Mouse (Mus musculus) E14TG2a.4 (cell line): ENCODE measurements around the gene Ankrd44.

Experiments
- H3K27me3 ChIP-seq: 2 replicates; pipeline ENCODE4 v1.6.1; 2014; ENCODE audit warnings: low read length, control low read depth; ENCODE audit not compliant: insufficient read depth
- H3K36me3 ChIP-seq: 2 replicates; pipeline ENCODE4 v1.6.1; 2014; ENCODE audit warnings: low read length, control low read depth; ENCODE audit not compliant: insufficient read depth
- H3K4me1 ChIP-seq: replicated peaks from 2 replicates; pipeline ENCODE4 v1.6.1; 2014; ENCODE audit warnings: low read depth, low read length, control low read depth
- H3K4me3 ChIP-seq: replicated peaks from 2 replicates; pipeline ENCODE4 v1.5.1; 2014; ENCODE audit warnings: mild to moderate bottlenecking, low read length
- H3K9me3 ChIP-seq: 2 replicates; pipeline ENCODE4 v1.6.1; 2014; ENCODE audit warnings: low read length, control low read depth
- CTCF ChIP-seq: conservative IDR thresholded peaks from 2 replicates; pipeline ENCODE4 v1.5.1; 2014; ENCODE audit warnings: low read length
- NANOG ChIP-seq: IDR thresholded peaks from 2 replicates; pipeline ENCODE4 v1.6.1; 2014; ENCODE audit warnings: borderline replicate concordance, low read length, mixed read lengths
- POU5F1 ChIP-seq: IDR thresholded peaks from 2 replicates; pipeline ENCODE4 v1.6.1; 2014; ENCODE audit warnings: low read length, borderline replicate concordance

Ankrd44 gene

DNA sequence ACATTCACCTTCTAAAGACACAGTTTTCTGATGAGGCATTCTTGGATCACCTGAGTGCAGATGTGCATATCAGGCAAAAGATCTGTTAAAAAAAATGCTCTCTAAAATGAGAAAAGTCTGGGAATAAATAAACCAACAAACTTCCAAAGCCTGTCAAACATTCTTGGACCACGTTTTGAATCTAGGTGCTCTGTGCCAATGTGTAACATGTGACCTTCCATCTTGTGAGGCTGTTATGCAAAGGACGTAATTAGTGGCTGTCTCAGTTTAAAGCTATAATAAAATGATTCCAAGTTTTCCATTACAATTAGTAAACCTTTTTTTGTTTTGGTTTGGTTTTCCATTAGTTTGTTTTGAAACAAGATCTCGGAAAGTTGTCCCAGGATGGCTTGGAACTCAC lies 159.0 kb downstream of the Ankrd44 start:
- no peaks in the 10 kb centered on the region for H3K27me3 ChIP-seq
- no peak overlapping the region for H3K4me3 ChIP-seq
- H3K36me3 ChIP-seq = no peaks in the 10 kb centered on the region
- TF ChIP-seq NANOG (no peak), CTCF (no peak), POU5F1 (no peak)
- no peaks in the 10 kb centered on the region for H3K4me1 ChIP-seq
- peaks cover 7% of the 10 kb centered on the region; the same call in 1 of the 2 replicates for H3K9me3 ChIP-seq

DNA sequence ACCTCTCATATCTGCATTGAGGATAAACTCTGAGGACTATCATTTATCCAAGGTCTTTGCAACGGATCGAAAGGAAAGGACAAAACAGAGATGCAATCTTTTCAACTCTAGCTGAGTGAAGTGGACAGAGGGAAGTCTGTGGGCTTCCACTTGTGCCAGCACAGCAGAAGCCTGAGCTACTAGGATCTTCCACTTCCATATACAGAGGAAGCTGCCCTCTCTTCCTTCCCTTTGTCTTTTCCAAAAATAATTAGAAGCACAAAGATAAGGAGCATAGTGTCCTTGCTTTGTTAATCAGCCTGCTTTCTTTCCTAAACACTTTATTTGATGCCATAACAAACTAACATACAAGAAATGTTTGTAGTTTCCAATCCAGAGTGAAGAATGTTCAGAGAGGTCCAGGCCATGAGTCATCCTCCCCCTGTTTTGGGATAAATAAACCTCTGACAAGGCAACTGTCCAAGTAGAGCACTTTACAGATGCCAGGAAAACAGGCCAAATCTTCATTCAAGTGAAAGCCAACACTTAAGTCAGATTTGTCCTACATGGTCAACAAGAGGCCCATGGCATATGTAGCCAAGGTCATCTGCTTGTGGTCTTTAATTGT lies 160.5 kb downstream of the Ankrd44 start:
- H3K9me3 ChIP-seq = peaks cover 5% of the 10 kb centered on the region; the same call in 1 of the 2 replicates
- no peak overlapping the region for H3K4me3 ChIP-seq
- no peaks in the 10 kb centered on the region for H3K36me3 ChIP-seq
- H3K27me3 ChIP-seq = no peaks in the 10 kb centered on the region
- H3K4me1 ChIP-seq = no peaks in the 10 kb centered on the region
- no peak for TF ChIP-seq POU5F1
- no peak for TF ChIP-seq NANOG

DNA sequence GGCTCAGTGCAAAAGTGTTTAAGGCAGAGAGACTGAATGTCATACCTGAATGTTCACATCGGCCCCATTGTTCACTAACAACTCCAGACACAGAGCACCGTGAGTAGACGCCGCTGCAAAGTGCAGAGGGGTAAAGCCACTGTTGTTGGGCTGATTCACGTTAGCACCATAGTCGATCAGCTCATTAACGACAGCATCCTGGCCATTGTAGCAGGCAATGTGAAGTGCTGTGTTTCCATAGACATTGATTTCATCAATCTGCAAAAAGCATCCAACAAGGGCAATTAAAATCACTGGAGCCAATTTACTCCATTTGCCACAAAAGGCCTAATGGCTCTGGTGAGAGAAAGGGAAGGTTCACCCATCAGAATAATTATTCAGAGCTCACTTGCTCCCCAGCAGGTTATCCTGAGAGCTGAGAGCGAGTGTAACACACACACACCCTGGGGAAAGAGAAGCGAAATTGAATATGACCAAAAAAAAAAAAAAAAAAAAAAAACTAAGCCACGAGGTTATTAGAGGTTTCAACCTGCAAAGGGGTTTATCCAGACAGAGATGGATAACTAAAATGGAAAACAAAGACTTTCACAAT lies 163.9 kb downstream of the Ankrd44 start:
- no peaks in the 10 kb centered on the region for H3K36me3 ChIP-seq
- H3K4me1 ChIP-seq = no peaks in the 10 kb centered on the region
- no peaks in the 10 kb centered on the region for H3K27me3 ChIP-seq
- TF ChIP-seq NANOG (no peak), POU5F1 (no peak), CTCF (no peak)
- H3K9me3 ChIP-seq = no peaks in the 10 kb centered on the region
- H3K4me3 ChIP-seq = no peak overlapping the region

DNA sequence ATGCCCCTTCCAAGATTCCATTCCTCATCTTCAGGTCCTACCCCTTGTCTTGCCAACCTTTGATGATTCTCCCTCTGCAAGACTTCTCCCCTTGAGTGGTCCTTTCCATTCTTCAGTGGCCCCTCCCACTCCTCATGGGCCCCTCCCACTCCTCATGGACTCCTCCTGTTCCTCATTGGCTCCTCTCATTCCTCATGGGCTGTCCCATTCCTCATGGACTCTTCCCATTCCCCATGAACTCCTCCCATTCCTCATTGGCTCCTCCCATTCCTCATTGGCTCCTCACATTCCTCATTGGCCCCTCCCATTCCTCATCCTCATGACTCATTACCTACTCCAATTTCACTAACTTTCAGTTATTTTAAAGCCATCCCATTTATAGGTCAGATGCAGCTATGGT lies 166.3 kb downstream of the Ankrd44 start:
- TF ChIP-seq POU5F1 (no peak), NANOG (no peak), CTCF (no peak)
- H3K36me3 ChIP-seq = no peaks in the 10 kb centered on the region

DNA sequence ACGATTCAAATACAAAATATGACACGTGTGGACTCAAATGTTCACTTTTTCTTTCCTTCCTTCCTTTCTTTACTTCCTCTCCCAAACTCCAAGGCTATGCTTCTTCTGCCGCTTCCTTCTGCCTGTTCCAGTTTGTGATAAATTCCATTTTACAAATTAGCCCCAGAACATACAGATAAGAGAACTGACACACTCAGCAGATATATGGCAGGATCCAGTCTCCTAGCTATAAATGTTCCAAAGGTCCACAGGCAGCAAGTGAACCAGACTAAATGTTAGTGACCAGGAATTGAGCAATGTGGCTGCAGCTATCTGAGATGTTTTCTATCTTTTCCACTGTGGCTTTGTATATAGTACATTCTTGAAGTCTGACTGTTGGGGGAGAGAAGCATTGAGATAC lies 168.9 kb downstream of the Ankrd44 start:
- TF ChIP-seq POU5F1 = no peak
- no peak for TF ChIP-seq CTCF
- TF ChIP-seq NANOG = no peak
- no peak overlapping the region for H3K4me3 ChIP-seq
- H3K27me3 ChIP-seq = no peaks in the 10 kb centered on the region
- H3K9me3 ChIP-seq = no peaks in the 10 kb centered on the region
- H3K36me3 ChIP-seq = no peaks in the 10 kb centered on the region
- H3K4me1 ChIP-seq = no peaks in the 10 kb centered on the region

More for the DNA sequence above, 166.3 kb downstream of the Ankrd44 start:
- no peaks in the 10 kb centered on the region for H3K9me3 ChIP-seq
- H3K4me3 ChIP-seq = no peak overlapping the region
- no peaks in the 10 kb centered on the region for H3K4me1 ChIP-seq
- H3K27me3 ChIP-seq = no peaks in the 10 kb centered on the region

DNA sequence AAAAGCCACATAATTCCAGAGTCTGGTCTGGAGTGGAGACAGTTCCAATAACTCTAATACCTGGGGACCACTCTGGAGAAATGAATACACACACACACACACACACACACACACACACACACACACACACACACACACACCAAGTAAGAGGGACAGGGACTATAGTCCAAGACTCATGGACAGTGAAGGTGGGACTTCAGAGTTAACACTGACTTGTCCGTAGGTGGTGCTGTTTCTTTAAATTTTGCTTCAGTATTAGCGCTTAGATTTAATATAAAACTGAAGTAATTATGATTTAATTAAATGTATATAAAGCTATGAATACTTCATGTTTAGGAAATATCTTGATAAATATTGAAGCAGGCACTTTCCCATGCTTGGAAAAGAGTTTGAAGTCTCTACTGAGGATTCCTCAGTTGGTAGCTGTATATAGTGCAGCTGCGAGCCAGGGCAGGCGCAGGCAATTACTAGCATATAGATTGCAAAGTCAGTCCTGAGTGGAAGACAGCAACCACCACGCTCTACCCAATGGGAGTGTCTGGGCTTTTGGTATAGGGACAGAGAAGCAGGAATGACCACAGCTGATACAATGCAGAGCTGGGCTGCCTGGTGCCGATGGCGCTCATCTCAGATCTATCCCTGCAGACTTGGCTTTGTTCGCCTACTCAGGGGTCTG lies 170.4 kb downstream of the Ankrd44 start:
- Histone ChIP-seq H3K36me3 (no peaks in the 10 kb centered on the region), H3K9me3 (no peaks in the 10 kb centered on the region), H3K4me3 (no peak overlapping the region), H3K27me3 (no peaks in the 10 kb centered on the region), H3K4me1 (no peaks in the 10 kb centered on the region)
- TF ChIP-seq NANOG = no peak
- no peak for TF ChIP-seq POU5F1
- TF ChIP-seq CTCF = no peak

DNA sequence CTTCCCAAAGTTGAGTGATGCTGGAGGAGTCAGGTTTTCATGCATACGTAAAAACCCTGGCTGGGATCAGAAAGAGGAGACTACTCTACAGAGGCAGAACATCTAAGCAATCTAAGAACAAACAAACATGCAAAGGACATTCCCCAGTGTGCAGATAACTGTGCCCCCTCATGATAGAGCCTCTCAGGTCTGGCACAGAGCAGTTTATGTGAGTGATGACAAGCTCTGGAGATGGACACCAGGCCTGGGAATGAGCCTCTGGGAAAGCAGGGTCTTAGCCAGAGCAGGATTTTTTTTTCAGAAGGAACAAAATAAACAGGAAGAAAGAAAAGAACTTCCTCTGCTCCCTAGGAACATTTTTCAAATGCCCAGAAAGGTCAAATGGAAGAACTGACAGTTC lies 176.2 kb downstream of the Ankrd44 start:
- H3K4me1 ChIP-seq = no peaks in the 10 kb centered on the region
- no peak overlapping the region for H3K4me3 ChIP-seq
- TF ChIP-seq CTCF (no peak), POU5F1 (no peak), NANOG (no peak)
- H3K27me3 ChIP-seq = no peaks in the 10 kb centered on the region
- H3K9me3 ChIP-seq = no peaks in the 10 kb centered on the region
- no peaks in the 10 kb centered on the region for H3K36me3 ChIP-seq

DNA sequence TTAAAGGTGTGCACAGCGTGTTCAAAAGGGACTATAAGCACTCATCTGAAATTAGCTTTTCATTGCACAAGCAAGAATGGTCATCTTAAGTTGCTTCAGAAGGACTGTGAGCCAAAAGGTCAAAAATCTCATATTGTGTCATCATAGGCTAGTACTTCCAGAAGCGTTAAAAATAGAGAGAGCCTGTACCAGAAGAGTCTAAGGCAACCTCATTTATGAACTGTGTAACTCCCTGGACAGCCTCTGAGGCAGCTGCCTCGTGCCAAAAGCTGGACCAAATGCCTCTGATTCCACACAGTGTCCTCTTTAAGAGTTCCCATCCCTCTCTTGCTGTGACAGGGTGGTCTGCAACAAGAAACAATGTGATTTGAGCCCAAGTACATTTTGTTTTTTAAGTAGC lies 176.7 kb downstream of the Ankrd44 start:
- Histone ChIP-seq H3K9me3 (no peaks in the 10 kb centered on the region), H3K4me3 (no peak overlapping the region), H3K36me3 (no peaks in the 10 kb centered on the region), H3K27me3 (no peaks in the 10 kb centered on the region), H3K4me1 (no peaks in the 10 kb centered on the region)
- TF ChIP-seq POU5F1 (no peak), CTCF (no peak), NANOG (no peak)
